Mouse (Mus musculus) natural killer cell, adult 2 months (primary cell): ENCODE measurements around the gene Pou6f1.
"Not testable (repeated sequence)": the region's sequence is repeated elsewhere in the genome, so short reads cannot be mapped to it uniquely, and the experiment has no call there.

Experiments used
- DNase-seq, 2 experiments: peaks; one replicate each; pipeline ENCODE4 v3.0.0; 2022; ENCODE audit warnings: low spot score in 2 of 2

The Pou6f1 gene

DNA sequence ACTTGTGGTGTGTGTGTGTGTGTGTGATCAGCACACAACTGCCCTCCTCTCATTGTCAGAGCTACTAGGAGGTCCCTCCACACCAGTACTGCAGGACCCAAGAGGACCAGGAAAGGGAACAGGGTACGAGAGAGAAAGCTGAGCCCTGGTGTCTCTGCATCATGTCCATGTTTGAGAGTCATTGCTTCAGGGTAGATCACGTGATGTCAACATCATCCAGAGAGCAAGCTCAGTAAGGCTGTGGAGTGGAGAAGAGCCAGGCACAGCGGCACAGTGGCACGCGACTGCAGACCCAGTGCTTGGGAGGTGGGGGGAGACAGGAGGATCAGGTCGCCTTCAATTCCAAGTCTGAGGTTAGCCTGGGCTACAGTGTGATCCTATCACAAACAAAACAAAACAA, 23.4 kb downstream of the Pou6f1 start:
- no peak for DNase-seq

DNA sequence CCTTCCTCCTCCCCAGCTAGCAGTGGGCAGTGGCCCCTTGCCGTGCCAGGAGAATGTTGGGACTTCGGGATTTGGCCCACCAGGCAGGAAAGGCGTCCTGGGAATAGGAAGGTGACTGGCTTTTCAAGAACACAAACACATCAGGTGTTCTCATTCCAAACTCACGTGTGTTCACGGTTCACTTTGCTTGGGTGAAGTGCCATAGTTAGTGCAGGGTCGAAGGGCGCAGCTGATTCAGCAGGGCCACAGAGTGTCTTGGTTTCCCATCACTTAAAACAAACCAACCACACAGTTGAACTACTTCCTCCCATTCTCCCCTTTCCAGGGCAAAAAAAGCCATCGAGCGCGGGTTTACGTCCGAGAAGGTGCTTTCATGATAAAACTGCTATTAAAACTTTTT, 24.4 kb downstream of the Pou6f1 start:
- DNase-seq: no peak

GRCm38 (mm10) chr15:100574378-100574777, 25.4 kb downstream of the Pou6f1 start:
- DNase-seq: no peak

DNA sequence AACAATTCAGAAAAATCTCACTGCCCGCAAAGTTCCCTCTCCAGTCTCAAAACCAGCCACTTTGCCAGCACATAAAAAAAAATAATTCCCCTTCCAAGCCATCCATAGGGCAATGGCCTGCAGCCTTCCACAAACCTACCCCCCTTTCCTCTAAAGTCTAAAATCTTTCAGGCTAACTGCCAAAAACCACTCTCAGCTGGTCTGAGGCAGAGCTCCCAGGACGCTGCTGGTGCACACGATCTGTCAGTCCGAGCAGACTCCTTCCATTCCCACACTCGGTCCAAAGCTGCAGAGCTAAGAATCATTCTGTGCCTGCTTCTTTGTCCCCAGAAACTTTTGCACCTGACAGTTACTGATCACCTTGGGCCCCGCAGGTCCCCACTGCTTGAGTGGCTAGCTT, 25.8 kb downstream of the Pou6f1 start:
- DNase-seq: no peak

DNA sequence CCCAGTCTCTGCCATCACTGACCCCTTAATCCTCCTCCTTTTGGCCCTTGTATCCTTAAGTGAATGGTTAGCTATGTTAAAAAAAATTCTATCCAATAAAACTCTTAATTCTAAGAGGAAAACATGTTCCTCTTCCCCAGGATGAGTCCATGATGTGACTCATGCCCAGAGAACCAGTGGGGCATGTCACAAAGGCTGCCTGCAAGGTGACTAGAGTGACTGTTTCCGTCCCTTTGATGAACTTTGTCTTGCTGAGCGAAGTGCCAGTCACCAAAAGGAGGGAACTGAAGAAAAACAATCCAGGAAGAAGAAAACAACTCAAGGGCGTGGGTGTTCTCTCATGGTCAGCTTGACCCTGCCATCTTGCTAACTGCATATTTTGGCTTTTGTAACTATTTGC, 30.5 kb downstream of the Pou6f1 start:
- no peak for DNase-seq

DNA sequence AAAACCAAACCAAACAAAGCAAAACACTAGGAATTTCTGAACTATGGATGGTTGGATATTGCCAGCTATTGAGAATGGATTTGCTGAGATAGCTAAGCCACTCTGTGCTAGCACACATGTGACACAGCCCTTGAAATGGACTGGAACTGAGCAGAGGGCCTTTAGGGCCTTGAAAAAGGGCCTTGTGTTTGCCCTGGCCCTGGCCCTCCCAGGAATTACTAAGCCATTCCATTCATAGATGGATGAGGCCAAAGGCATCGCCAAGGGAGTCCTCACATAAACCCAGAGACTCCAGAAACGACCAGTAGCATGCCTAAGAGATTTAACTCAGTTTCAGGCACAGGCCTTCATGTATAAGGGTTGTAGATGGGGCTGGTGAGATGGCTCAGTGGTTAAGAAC, 33.3 kb downstream of the Pou6f1 start:
- no peak for DNase-seq

DNA sequence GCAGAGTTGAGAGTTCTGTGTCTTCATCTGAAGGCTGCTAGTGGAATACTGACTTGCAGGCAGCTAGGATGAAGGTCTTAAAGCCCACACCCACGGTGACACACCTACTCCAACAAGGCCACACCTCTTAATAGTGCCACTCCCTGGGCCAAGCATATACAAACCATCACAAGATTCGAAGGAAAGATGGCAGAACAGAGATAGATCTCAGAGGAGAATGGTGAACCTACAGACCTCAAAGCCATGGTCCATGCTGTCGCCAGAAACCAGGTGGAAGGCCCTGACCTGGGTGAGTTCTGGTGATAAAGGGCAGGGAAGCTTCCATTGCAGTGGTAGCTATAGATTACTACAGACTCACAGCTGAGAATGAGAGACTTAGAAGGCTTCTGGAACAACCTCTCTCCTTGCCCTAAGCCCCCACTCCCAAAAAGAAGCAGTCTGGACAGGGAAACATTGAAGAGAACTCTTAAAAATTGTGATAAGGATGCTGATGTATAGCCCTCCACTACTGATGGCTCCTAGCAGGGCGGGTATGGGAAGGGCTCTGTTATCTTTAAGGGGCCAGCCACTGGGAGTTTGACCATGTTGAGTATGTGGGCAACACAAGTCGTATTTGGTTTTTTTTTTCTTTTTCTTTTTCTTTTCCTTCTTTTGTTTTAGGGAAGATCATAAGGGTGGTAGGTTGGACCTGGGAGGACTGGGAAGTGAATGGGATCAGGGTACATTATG, 41.9 kb downstream of the Pou6f1 start:
- DNase-seq: no peak

DNA sequence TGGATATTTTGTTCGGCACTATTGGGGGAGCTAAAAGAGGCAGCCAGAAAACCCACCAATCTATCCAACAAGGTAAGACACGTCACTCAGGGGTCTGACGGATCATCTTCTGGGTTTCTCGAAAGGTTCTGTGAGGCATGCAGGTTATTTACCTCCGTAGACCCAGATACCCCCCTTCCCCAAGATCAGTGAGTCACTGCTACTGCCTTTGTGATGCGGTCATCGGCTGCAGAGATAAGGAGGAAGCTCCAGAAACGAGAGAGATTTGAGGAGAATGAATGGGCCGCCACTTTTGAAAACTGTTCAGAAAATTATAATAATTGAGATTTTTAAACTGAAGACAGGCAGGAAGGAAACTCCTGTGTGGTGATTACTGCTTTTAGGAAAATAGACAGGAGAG, 43.4 kb downstream of the Pou6f1 start:
- no peak for DNase-seq

- DNase-seq: no peak
Measured at GRCm38 (mm10) chr15:100555965-100556364, 43.8 kb downstream of the Pou6f1 start.

GRCm38 (mm10) chr15:100551326-100552307, 48.2 kb downstream of the Pou6f1 start, which contains the start of gene Tfcp2:
Gene Tfcp2, minus strand, starts transcription at chr15:100552008.
- DNase-seq: peak; percentile 94 to 96

GRCm38 (mm10) chr15:100550280-100550679, 49.5 kb downstream of the Pou6f1 start:
- DNase-seq: no peak

DNA sequence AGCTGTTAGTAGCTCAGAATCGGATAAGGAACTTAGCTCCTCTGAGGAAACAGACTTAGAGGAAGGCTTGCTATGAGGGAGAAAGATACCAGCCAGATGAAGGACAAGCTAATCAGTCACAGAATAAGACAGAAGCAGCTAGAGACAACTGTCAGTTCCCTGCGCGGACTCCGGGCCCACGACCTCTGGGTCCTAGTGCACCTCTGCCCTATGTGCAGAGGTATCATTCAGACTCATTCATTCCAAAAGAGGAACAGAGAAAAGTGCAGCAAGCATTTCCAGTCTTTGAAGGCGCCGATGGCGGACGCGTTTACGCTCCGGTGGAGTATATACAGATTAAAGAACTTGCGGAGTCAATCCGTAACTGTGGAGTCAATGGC, 56.1 kb downstream of the Pou6f1 start:
- DNase-seq: not testable (repeated sequence)

DNA sequence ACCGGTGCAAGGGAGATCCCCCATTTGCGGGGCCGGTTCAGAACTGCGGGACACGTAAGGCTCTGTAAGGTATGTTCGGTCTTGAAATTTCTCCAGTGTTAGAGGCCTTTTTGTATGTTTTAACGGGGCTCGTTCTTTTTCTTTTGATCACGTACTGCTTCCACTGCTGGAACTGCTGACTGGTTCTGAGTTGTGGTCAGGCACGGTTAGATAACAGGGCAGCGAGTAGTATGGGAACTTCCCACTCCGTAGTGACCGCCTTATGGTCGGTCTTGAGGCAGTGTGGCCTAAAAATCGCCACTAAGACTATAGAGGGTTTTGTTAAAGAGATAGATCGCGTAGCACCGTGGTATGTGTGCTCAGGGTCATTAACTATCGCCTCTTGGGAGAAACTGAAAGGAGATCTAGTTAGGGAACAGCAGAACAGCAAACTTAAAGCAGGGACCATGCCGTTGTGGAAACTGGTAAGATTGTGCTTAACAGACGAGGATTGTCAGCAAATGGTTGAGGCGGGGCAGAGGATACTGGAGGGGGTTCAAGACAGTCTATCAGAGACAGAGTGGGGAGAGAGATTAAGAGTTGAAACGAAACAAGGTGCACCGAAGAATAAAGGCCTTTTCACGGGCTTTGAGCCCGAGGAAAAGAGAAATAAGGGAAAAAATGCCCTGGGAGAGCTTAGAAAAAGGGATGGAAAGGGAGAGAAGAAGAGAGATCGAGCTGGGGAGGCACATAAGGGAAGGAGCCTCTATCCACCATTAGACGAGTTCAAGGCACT, 56.7 kb downstream of the Pou6f1 start:
- DNase-seq: not testable (repeated sequence)

DNA sequence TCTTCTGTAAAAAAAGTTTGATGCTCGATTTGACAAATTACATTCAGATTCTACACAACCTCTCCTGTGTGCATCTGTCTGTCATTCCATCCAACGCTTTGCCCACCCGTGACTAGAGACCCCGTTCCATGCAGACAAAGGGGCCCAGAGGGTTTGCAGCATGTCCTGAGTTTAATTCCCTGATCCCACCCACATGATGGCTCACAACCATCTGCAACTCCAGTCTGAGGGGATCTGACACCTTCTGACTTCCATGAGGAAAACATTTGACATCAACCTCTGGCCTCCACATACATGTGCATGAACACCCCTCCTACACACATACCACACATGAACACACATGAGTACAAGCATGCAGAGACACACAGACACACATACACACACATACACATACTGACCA, 58.4 kb downstream of the Pou6f1 start:
- DNase-seq: no peak

GRCm38 (mm10) chr15:100541001-100541400, 58.8 kb downstream of the Pou6f1 start:
- not testable (repeated sequence) for DNase-seq

DNA sequence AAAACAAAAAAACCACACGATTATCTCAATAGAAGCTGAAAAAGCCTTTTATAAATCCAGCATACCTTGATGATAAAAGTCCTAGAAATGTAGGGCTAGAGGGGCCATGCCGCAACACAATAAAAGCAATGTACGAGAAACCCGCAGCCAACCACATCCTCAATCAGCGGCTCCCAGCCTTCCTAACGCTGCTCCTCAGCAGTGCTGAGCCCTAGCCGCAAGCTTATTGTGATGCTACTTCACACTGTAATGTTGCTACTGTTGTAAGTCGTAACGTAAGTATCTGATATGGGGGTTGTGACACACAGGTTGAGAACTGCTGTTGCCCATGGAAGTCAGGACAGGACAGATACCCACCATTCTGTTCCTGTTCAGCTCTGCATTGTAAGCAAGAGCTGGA, 60.4 kb downstream of the Pou6f1 start:
- no peak for DNase-seq

DNA sequence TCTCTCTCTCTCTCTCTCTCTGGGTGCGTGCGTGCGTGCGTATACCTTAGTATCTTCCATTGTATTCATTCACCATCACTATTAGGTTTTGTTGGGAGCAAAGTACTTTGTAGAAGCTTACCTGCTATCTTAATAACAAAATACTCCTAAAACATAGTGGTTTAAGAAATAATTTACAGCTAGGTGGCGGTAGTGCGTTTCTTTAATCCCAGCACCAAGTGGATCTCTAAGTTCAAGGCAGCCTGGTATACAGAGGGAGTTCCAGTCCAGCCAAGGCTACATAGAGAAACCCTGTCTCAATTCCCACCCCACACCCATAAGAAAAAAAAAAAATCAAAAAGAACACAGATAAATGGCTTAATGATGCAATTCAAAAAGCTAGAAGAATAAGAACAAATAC, 61.9 kb downstream of the Pou6f1 start:
- DNase-seq: peak; percentile 43 to 50

GRCm38 (mm10) chr15:100527900-100528299, 71.9 kb downstream of the Pou6f1 start:
- DNase-seq: no peak

DNA sequence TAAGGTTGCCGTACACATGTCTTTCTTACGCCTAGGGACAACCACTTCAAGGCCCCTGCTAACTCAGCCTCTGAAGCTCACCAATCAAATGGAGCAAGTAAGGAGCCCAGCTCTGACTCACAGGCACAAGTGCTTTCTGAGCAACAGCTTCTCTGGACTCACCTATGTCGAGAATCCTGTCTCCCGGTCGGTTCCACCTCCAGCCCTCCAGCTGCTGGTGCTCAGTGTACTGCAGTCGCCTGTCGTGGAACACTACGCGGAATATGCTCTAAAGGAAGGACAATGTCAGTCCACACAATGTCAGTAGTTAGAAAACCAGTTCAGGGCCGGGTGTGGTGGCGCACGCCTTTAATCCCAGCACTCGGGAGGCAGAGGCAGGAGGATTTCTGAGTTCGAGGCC, 74.4 kb downstream of the Pou6f1 start:
- DNase-seq: no peak
